Mouse (Mus musculus): ENCODE measurements around the gene Cysrt1.

Cysrt1 gene

GRCm38 (mm10) chr2:25234551-25235220, 7.6 kb downstream of the Cysrt1 start:
- no peak for DNase-seq (ENCODE audit: low spot score)

GRCm38 (mm10) chr2:25234050-25234449, 8.2 kb downstream of the Cysrt1 start, which contains the start of gene Slc34a3:
Gene Slc34a3 (minus strand): TSS chr2:25234364.
- DNase-seq (ENCODE audit: low spot score): no peak

DNA sequence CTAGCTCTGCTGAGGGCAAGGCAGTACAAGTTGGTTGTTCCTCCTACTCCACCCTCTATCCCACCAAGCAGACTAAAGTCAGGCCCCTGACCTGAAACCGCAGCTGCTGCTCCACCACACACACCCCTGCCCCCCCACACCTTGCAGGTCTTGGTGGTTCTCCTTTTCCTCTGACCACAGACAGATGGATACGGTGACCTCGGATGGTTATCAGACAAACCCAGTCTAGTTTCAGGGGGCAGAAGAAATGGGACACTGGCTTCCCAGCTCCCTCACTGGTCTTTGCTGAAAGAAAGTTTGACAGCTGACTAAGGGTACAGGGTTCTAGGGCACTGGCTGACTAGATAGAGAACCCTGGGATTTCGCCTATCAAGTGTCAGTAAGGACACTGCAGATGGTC, 8.8 kb downstream of the Cysrt1 start:
- no peak for DNase-seq (ENCODE audit: low spot score)

DNA sequence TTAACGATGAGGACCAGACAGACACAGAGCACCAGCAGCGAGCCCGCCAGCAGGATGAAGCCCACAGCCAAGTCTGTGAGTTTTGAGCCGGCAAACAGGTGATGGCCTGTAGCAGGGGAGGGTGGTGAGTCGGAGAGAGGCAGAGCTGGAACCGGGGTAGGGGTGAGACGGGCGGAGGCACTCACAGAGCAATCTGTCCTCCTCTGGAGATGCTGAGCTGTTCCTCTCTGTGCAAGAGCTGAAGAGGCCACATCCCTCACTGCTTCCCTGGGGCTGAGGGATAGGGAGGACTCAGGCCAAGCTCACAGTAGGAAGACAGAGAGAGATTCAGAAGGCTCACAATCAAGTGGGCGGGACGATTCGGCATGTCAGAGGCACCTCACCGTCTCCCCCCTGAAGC, 11.2 kb downstream of the Cysrt1 start:
- no peak for DNase-seq (ENCODE audit: low spot score)

DNA sequence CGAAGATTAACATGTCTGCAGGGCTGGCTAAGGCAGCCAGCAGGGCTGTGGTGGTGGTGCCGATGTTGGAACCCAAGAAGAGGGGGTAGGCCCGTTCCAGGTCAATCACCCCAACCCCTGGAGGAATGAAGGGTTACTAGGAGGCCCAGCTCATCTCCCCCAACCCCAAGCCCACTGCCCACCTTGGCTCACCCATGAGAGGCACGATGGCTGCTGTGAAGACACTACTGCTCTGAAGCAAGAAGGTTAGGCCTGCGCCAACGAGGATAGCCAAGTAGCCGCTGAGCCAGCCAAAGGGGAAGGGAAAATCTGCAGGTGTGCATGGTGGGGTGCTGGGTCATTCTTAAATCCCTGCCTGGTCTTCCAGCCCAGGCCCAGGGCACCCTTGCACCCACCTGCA, 11.7 kb downstream of the Cysrt1 start:
- DNase-seq (ENCODE audit: low spot score): no peak

DNA sequence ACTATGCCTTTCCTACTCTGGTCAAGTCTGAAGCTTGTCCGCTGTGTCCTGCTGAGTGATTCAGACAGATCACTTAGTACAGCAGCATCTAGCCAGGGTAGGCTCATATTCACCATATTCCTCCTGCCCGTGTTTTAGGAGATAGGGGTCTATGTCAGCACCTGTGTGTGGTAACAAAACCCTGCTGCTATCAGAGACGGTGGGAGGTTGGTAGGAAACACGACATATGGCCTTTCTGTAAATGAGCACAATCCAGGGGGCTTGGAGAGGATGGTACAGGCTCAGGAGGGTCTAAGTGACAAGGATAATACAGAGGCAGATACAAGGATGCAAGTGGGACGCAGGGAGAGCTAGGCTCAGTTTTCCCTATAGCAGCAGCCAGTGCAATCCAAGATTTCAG, 12.7 kb downstream of the Cysrt1 start:
- no peak for DNase-seq (ENCODE audit: low spot score)

DNA sequence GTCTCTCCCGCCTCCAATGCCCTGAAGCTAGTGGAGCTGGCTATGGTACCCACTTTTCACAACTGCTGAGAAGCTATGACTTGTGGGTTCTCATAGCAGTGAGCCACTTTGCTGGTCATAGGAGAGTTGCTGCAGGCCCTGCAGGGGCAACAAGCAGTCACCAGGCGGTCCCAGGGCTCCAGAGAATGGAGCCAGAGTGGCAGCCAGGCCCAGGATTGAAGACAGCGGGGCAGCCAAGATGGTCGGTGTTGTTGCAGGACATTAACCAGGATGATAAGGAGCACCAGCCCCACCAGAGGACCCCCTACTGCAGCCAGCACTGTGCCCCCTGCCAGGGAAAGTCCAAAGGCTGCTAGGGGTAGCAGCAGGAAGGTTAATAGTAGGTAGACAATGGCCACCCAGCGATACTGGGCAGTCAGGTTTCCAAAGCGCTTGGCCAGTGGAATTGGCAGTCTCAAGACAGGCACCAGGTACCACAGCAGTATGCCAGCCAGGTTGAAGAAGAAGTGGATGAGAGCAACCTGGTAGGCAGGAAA, 13.2 kb downstream of the Cysrt1 start:
- DNase-seq (ENCODE audit: low spot score): no peak

GRCm38 (mm10) chr2:25228431-25228889, 13.8 kb downstream of the Cysrt1 start:
- peak; percentile 76 for DNase-seq (ENCODE audit: low spot score)

GRCm38 (mm10) chr2:25227406-25227805, 14.8 kb downstream of the Cysrt1 start:
- no peak for DNase-seq (ENCODE audit: low spot score)

DNA sequence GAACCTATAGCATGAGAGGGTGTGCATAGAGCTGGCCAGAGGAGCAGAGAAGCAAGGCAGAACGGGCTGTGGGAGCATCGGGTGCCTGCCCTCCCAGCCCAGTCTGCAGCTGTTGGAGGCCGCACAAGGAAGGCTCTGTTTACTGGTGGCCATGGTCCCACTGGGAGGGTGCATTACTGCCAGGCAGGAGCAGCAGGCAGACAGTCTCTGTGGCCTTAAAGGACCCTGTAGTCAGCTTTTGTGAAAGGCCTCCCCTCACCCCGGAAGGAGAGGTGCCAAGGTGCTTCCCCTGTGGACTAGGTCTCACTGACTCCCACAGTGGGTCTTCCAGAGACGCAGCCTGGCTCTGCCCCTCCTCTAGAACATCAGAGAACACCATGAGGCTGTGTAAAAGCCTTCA, 15.4 kb downstream of the Cysrt1 start:
- no peak for DNase-seq (ENCODE audit: low spot score)

DNA sequence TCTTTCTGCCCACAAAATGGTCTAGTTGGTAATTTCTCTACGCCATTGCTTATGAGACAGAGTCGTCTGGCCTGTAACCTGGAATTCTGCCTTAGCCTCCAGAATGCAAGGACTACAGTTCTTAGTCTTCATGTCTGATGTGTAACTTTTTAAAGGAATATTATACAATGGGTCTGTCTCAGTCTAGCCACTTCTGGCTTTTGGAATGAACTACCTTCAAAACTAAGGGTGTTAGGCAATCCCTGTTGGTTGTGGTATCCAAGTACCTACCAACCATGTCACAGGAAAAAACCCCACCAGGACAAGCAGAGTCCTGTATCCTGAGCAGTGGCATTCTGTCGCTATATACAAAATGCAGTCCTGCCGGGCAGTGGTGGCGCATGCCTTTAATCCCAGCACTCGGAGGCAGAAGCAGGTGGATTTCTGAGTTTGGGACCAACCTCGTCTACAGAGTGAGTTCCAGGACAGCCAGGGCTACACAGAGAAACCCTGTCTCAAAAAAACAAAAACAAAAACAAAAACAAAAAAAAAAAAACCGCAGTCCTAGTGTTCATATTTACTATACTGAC, 16.4 kb downstream of the Cysrt1 start:
- DNase-seq (ENCODE audit: low spot score): no peak

GRCm38 (mm10) chr2:25224766-25225752, 17.2 kb downstream of the Cysrt1 start:
- peak; percentile 100 for DNase-seq (ENCODE audit: low spot score)

- no peak for DNase-seq (ENCODE audit: low spot score)
These were observed 17.8 kb downstream of the Cysrt1 start, which contains the start of gene Tubb4b for GRCm38 (mm10) chr2:25224492-25224765. Gene Tubb4b (minus strand): TSS chr2:25224702.

- peak; percentile 81 for DNase-seq (ENCODE audit: low spot score)
These were observed 18.4 kb downstream of the Cysrt1 start for GRCm38 (mm10) chr2:25223681-25224491.

- no peak for DNase-seq (ENCODE audit: low spot score)
These were observed 20.9 kb downstream of the Cysrt1 start for GRCm38 (mm10) chr2:25221331-25221772.

DNA sequence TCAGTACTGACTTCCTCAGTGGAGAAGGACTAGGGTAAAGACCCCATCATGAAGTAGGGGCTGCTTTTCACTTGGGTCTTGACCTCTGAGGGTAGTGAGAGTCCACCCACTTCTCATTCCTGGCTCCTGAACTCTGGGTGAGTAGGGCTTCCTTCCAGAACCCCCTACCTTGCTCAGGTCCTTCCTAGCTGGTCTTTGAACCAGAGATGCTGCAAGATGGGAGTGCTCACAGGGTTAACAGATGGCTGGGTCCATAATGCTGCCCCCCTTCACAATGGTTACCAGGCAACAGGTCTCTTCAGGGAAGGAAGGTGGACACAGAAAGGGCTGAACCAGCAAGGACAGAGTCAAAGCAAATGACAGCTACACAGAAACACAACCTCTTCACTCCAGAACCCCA, 23.8 kb downstream of the Cysrt1 start, which contains the start of gene Fam166a:
TSS of gene Fam166a (plus strand) at position 301 of the 400 bp plus-strand sequence.
- no peak for DNase-seq (ENCODE audit: low spot score)

- DNase-seq (ENCODE audit: low spot score): no peak
These were observed 24.6 kb downstream of the Cysrt1 start for GRCm38 (mm10) chr2:25217666-25218065.

- no peak for DNase-seq (ENCODE audit: low spot score)
These were observed 27.8 kb downstream of the Cysrt1 start, which contains the start of gene Stpg3 for GRCm38 (mm10) chr2:25214444-25214843. Gene Stpg3 (minus strand): TSS chr2:25214637.

DNA sequence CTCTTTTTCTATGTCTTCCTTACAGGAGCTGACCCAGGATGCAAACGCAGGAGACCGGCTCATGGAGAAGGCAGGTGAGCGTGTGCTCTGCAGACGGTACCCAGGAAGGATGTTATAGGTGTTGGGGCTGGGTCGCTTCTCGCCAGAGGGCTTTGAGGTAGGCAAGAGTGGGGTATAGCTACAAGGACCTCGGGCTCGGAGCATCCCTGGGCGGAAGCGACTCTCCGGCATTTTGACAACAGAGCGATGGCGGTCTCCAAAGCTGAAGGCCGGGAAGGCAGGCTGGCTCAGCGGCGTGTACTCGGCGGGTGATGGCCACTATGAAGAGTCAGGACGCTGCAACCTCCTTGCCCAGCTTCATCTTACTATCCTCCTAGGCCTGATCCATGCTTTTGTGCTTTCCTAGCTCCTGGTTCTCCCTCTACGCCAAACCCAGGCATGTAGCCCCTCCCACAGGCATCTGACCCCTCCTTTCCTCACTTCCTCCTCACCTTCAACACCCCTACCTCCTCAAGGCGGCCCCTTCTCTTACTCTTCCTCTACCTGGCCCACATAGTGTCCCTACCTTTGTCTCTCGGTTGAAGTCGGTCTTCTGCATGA, 28.9 kb downstream of the Cysrt1 start:
- no peak for DNase-seq (ENCODE audit: low spot score)

- peak; percentile 92 for DNase-seq (ENCODE audit: low spot score)
These were observed 31.1 kb downstream of the Cysrt1 start, which contains the start of gene Nelfb for GRCm38 (mm10) chr2:25211121-25211670. Gene Nelfb (minus strand): TSS chr2:25211489.

GRCm38 (mm10) chr2:25210686-25211085, 31.6 kb downstream of the Cysrt1 start:
- DNase-seq (ENCODE audit: low spot score): no peak

Measured in testis, postnatal 14 days (tissue).